Mouse (Mus musculus): ENCODE data around the gene Ccpg1. TPM values are rescaled to one million over a fixed set of nuclear protein-coding genes. Genes with fewer than 3 reads are reported as not detected.

Ccpg1 gene
- polyA plus RNA-seq, 1 experiment from 2014 or later, result 38.3 TPM

DNA sequence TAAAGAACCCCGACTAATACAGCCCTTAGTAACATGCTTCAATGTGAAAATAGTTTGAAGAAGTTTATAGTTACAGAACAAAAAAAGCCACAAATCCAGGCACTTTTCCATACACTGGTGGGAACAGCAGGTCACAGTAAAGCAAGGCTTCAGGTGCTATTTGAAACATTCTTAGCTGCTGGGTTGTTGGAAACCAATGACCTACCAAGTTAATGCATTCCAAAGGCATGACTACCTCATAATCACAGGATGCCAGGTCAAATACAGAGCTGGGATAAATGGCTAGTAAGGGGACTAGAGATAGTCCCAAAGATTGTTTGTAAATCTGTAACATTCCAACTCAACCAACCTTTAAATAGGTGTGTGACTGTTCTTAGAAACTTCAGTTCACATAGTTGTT lies 10.0 kb upstream of the Ccpg1 start:
- DNase-seq (ENCODE audit: low spot score), result no peak
- Histone ChIP-seq H3K4me2 (ENCODE audit: low read depth, low read length) (no peak overlapping the region), H3K9me3 (ENCODE audit: control insufficient read depth, low read length) (no peaks in the 10 kb centered on the region), H3K4me1 (ENCODE audit: control insufficient read depth, insufficient read depth, low read length) (no peaks in the 10 kb centered on the region), H3K36me3 (ENCODE audit: control insufficient read depth, insufficient read depth, low read length) (no peaks in the 10 kb centered on the region), H3K27ac (replicated peaks; ENCODE audit: low read depth, low read length) (no peak overlapping the region), H3K4me3 (ENCODE audit: low read depth, low read length) (no peak overlapping the region), H3K9ac (ENCODE audit: low read depth, low read length) (no peak overlapping the region), H3K27me3 (replicated peaks; ENCODE audit: control insufficient read depth, insufficient read depth, low read length) (no peaks in the 10 kb centered on the region)
- 81% methylated on average over 1 of the region's 1 CpGs for WGBS
- ATAC-seq (ENCODE audit: low read depth), result no peak

- ATAC-seq (ENCODE audit: low read depth) (no peak), DNase-seq (ENCODE audit: low spot score) (no peak)
- Histone ChIP-seq H3K27ac (replicated peaks; ENCODE audit: low read depth, low read length) (no peak overlapping the region), H3K4me3 (ENCODE audit: low read depth, low read length) (no peak overlapping the region), H3K4me1 (ENCODE audit: control insufficient read depth, insufficient read depth, low read length) (no peaks in the 10 kb centered on the region), H3K4me2 (ENCODE audit: low read depth, low read length) (no peak overlapping the region), H3K27me3 (replicated peaks; ENCODE audit: control insufficient read depth, insufficient read depth, low read length) (peaks cover 3% of the 10 kb centered on the region; the same call in 1 of the 2 replicates), H3K9me3 (ENCODE audit: control insufficient read depth, low read length) (no peaks in the 10 kb centered on the region), H3K36me3 (ENCODE audit: control insufficient read depth, insufficient read depth, low read length) (no peaks in the 10 kb centered on the region), H3K9ac (ENCODE audit: low read depth, low read length) (no peak overlapping the region)
- WGBS, result 67% methylated on average over 2 of the region's 2 CpGs
These were observed 2.2 kb upstream of the Ccpg1 start for GRCm38 (mm10) chr9:72983066-72983465.

DNA sequence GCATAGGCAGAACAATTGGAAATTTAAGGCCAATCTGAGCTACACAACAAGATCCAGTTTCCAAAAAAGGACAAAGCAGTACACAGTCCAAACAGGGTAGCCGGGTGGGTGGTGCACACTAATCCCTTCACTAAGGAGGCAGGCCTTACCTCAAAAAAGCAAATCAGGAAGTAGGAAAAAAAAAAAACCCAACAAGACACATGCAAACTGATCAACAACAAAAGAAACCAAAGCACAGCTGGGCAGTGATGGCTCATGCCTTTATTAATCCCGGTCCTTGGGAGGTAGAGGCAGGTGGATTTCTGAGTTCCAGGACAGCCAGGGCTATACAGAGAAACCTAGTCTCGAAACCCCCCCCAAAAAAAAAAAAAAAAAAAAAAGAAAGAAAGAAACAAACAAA lies 2.5 kb downstream of the Ccpg1 start:
- no peak overlapping the region for H3K27ac ChIP-seq (replicated peaks; ENCODE audit: low read depth, low read length)
- WGBS, result 66% methylated on average over 3 of the region's 3 CpGs
- ATAC-seq (ENCODE audit: low read depth), result no peak

GRCm38 (mm10) chr9:72988706-72989105 lies 3.5 kb downstream of the Ccpg1 start:
- no peak for ATAC-seq (ENCODE audit: low read depth)
- WGBS, result 84% methylated on average over 5 of the region's 5 CpGs
- H3K9ac ChIP-seq (ENCODE audit: low read depth, low read length), result no peak overlapping the region
- peaks cover 3% of the 10 kb centered on the region; the same call in 1 of the 2 replicates for H3K27me3 ChIP-seq (replicated peaks; ENCODE audit: control insufficient read depth, insufficient read depth, low read length)
- H3K4me1 ChIP-seq (ENCODE audit: control insufficient read depth, insufficient read depth, low read length), result no peaks in the 10 kb centered on the region
- H3K27ac ChIP-seq (replicated peaks; ENCODE audit: low read depth, low read length), result no peak overlapping the region
- H3K9me3 ChIP-seq (ENCODE audit: control insufficient read depth, low read length), result no peaks in the 10 kb centered on the region
- no peak overlapping the region for H3K4me2 ChIP-seq (ENCODE audit: low read depth, low read length)
- no peak for DNase-seq (ENCODE audit: low spot score)
- H3K4me3 ChIP-seq (ENCODE audit: low read depth, low read length), result no peak overlapping the region
- no peaks in the 10 kb centered on the region for H3K36me3 ChIP-seq (ENCODE audit: control insufficient read depth, insufficient read depth, low read length)

More for the DNA sequence above, 2.5 kb downstream of the Ccpg1 start:
- Histone ChIP-seq H3K4me2 (ENCODE audit: low read depth, low read length) (no peak overlapping the region), H3K9me3 (ENCODE audit: control insufficient read depth, low read length) (no peaks in the 10 kb centered on the region), H3K4me1 (ENCODE audit: control insufficient read depth, insufficient read depth, low read length) (no peaks in the 10 kb centered on the region), H3K36me3 (ENCODE audit: control insufficient read depth, insufficient read depth, low read length) (no peaks in the 10 kb centered on the region), H3K4me3 (ENCODE audit: low read depth, low read length) (no peak overlapping the region), H3K9ac (ENCODE audit: low read depth, low read length) (no peak overlapping the region), H3K27me3 (replicated peaks; ENCODE audit: control insufficient read depth, insufficient read depth, low read length) (peaks cover 3% of the 10 kb centered on the region; the same call in 1 of the 2 replicates)
- no peak for DNase-seq (ENCODE audit: low spot score)

GRCm38 (mm10) chr9:72991420-72991819 lies 6.2 kb downstream of the Ccpg1 start:
- WGBS, result 94% methylated on average over 2 of the region's 2 CpGs
- no peak overlapping the region for H3K4me2 ChIP-seq (ENCODE audit: low read depth, low read length)
- DNase-seq (ENCODE audit: low spot score) (no peak), ATAC-seq (ENCODE audit: low read depth) (no peak)
- no peaks in the 10 kb centered on the region for H3K9me3 ChIP-seq (ENCODE audit: control insufficient read depth, low read length)
- H3K4me3 ChIP-seq (ENCODE audit: low read depth, low read length), result no peak overlapping the region
- H3K27me3 ChIP-seq (replicated peaks; ENCODE audit: control insufficient read depth, insufficient read depth, low read length), result peaks cover 3% of the 10 kb centered on the region; the same call in 1 of the 2 replicates
- no peak overlapping the region for H3K27ac ChIP-seq (replicated peaks; ENCODE audit: low read depth, low read length)
- no peaks in the 10 kb centered on the region for H3K4me1 ChIP-seq (ENCODE audit: control insufficient read depth, insufficient read depth, low read length)
- no peak overlapping the region for H3K9ac ChIP-seq (ENCODE audit: low read depth, low read length)
- H3K36me3 ChIP-seq (ENCODE audit: control insufficient read depth, insufficient read depth, low read length), result no peaks in the 10 kb centered on the region

DNA sequence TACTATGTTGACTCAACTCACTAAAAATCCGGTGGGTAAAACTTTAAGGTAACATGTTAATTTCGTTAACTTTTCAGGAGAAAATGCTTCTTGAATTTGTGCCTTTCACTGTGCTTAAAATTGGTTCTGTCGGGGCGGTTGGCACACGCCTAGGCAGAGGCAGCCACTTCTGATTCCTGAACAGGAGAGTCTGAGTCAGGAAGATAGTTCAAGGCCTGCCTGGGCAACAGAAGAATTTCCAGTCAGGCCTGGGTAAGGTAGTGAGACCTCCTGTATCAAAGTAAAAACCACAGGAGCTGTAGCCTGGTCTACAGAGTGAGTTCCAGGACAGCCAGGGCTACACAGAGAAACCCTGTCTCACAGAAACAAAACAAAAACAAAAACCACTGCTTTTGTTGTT lies 7.3 kb downstream of the Ccpg1 start:
- H3K4me2 ChIP-seq (ENCODE audit: low read depth, low read length), result no peak overlapping the region
- ATAC-seq (ENCODE audit: low read depth), result no peak
- WGBS, result 87% methylated on average over 5 of the region's 5 CpGs

GRCm38 (mm10) chr9:72996167-72996566 lies 10.9 kb downstream of the Ccpg1 start:
- no peak overlapping the region for H3K4me2 ChIP-seq (ENCODE audit: low read depth, low read length)
- H3K36me3 ChIP-seq (ENCODE audit: control insufficient read depth, insufficient read depth, low read length), result no peaks in the 10 kb centered on the region
- no peak for DNase-seq (ENCODE audit: low spot score)

More for the DNA sequence above, 7.3 kb downstream of the Ccpg1 start:
- DNase-seq (ENCODE audit: low spot score), result no peak
- Histone ChIP-seq H3K4me1 (ENCODE audit: control insufficient read depth, insufficient read depth, low read length) (no peaks in the 10 kb centered on the region), H3K4me3 (ENCODE audit: low read depth, low read length) (no peak overlapping the region), H3K36me3 (ENCODE audit: control insufficient read depth, insufficient read depth, low read length) (no peaks in the 10 kb centered on the region), H3K27ac (replicated peaks; ENCODE audit: low read depth, low read length) (no peak overlapping the region), H3K9me3 (ENCODE audit: control insufficient read depth, low read length) (no peaks in the 10 kb centered on the region), H3K27me3 (replicated peaks; ENCODE audit: control insufficient read depth, insufficient read depth, low read length) (no peaks in the 10 kb centered on the region; the same call in 1 of the 2 replicates), H3K9ac (ENCODE audit: low read depth, low read length) (no peak overlapping the region)

GRCm38 (mm10) chr9:72996806-72997205 lies 11.6 kb downstream of the Ccpg1 start:
- no peaks in the 10 kb centered on the region for H3K4me1 ChIP-seq (ENCODE audit: control insufficient read depth, insufficient read depth, low read length)
- no peaks in the 10 kb centered on the region for H3K9me3 ChIP-seq (ENCODE audit: control insufficient read depth, low read length)
- no peak overlapping the region for H3K27ac ChIP-seq (replicated peaks; ENCODE audit: low read depth, low read length)
- ATAC-seq (ENCODE audit: low read depth) (no peak), DNase-seq (ENCODE audit: low spot score) (no peak)
- no peak overlapping the region for H3K4me3 ChIP-seq (ENCODE audit: low read depth, low read length)
- WGBS, result 62% methylated on average over 7 of the region's 7 CpGs
- no peak overlapping the region for H3K9ac ChIP-seq (ENCODE audit: low read depth, low read length)
- 0 out of 2 replicates have a peak, but pooled peaks cover 6% of the 10 kb centered on the region for H3K36me3 ChIP-seq (ENCODE audit: control insufficient read depth, insufficient read depth, low read length)
- no peaks in the 10 kb centered on the region for H3K27me3 ChIP-seq (replicated peaks; ENCODE audit: control insufficient read depth, insufficient read depth, low read length)
- H3K4me2 ChIP-seq (ENCODE audit: low read depth, low read length), result no peak overlapping the region

More at GRCm38 (mm10) chr9:72996167-72996566, 10.9 kb downstream of the Ccpg1 start:
- no peaks in the 10 kb centered on the region for H3K27me3 ChIP-seq (replicated peaks; ENCODE audit: control insufficient read depth, insufficient read depth, low read length)
- no peaks in the 10 kb centered on the region for H3K9me3 ChIP-seq (ENCODE audit: control insufficient read depth, low read length)
- no peak overlapping the region for H3K27ac ChIP-seq (replicated peaks; ENCODE audit: low read depth, low read length)
- H3K4me3 ChIP-seq (ENCODE audit: low read depth, low read length), result no peak overlapping the region
- H3K9ac ChIP-seq (ENCODE audit: low read depth, low read length), result no peak overlapping the region
- ATAC-seq (ENCODE audit: low read depth), result no peak
- H3K4me1 ChIP-seq (ENCODE audit: control insufficient read depth, insufficient read depth, low read length), result no peaks in the 10 kb centered on the region

DNA sequence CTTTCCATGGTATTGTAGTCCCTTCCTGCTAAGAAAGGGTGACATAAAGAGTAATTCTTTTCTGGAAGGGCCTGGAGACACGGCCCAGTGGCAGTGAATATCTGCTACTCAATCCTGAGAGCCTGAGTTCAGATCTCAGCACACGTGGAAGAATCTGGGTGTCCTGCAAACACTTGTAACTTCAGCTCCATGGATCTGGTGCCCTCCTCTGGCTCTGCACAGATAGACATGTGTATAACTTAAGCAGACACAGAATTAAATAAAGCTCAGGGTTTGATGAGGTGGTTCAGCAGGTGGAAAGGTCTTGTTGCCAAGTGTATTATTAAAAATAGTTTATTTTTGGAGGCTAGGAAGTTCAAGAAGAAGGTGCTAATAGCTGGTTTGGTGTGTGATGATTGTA lies 15.3 kb downstream of the Ccpg1 start:
- Histone ChIP-seq H3K9ac (ENCODE audit: low read depth, low read length) (no peak overlapping the region), H3K27ac (replicated peaks; ENCODE audit: low read depth, low read length) (no peak overlapping the region), H3K9me3 (ENCODE audit: control insufficient read depth, low read length) (no peaks in the 10 kb centered on the region), H3K4me2 (ENCODE audit: low read depth, low read length) (no peak overlapping the region), H3K36me3 (ENCODE audit: control insufficient read depth, insufficient read depth, low read length) (peaks cover 19% of the 10 kb centered on the region; the same call in 1 of the 2 replicates), H3K4me3 (ENCODE audit: low read depth, low read length) (no peak overlapping the region), H3K27me3 (replicated peaks; ENCODE audit: control insufficient read depth, insufficient read depth, low read length) (no peaks in the 10 kb centered on the region), H3K4me1 (ENCODE audit: control insufficient read depth, insufficient read depth, low read length) (no peaks in the 10 kb centered on the region)
- no peak for DNase-seq (ENCODE audit: low spot score)
- ATAC-seq (ENCODE audit: low read depth), result no peak
- WGBS, result 66% methylated on average over 2 of the region's 2 CpGs
